Mouse (Mus musculus) small intestine, adult 2 months (tissue): ENCODE results near the gene Cdk4.

ENCODE experiments used
- CTCF ChIP-seq: fragments of 200-500 bp; IDR thresholded peaks from 2 replicates; pipeline ENCODE4 v1.5.1; 2012; ENCODE audit warnings: low read depth, mild to moderate bottlenecking, control low read depth, inconsistent platforms, low read length, moderate library complexity, mixed read lengths; ENCODE audit not compliant: insufficient replicate concordance, insufficient read length; ENCODE audit errors: extremely low read depth
- POLR2A ChIP-seq: fragments of 200-500 bp; IDR thresholded peaks from 2 replicates; pipeline ENCODE4 v1.6.1; 2012; ENCODE audit warnings: low read depth, mild to moderate bottlenecking, control low read depth, inconsistent platforms, low read length, moderate library complexity

- TF ChIP-seq CTCF (no peak), POLR2A (no peak)
Observed at GRCm38 (mm10) chr10:127108262-127108583, 44.9 kb downstream of the Cdk4 start.
